27 mouse cellular contexts compared by ENCODE assay signal in genomic region chr3:104643113-104643512, GRCm38 (mm10). TPM values are rescaled to one million over a fixed set of nuclear protein-coding genes. Genes with fewer than 3 reads are reported as not detected.
DNase-seq lines count a peak whose midpoint lies in the region; ATAC-seq and TF ChIP-seq lines count a peak whose summit lies in the region.
"Had no signal": no experiment of that assay in that cellular context is flagged by ENCODE, and none has a peak within 500 bp of the region (broad histone marks: within the 10 kb centered on the region; RNA-seq: fewer than 3 reads in every experiment).

No protein-coding gene starts in this region.

- no peak for DNase-seq in heart, postnatal 10 days
- DNase-seq in A20 (ENCODE audit: low read depth, low spot score): peak; percentile 6
- DNase-seq in MEL (ENCODE audit: low read depth, low spot score): no peak
- DNase-seq in retina, postnatal 1 day: no peak
- no peak for DNase-seq in adrenal gland, adult 8-10 months
- DNase-seq: adrenal gland, postnatal 14 days; cerebellum, adult 11-12 months; cerebellum, adult 9-11 months; gastrocnemius, postnatal 25 days; kidney, adult 18-20 months; kidney, postnatal 36 days; lung, adult 2 months; lung, postnatal 10 days; midbrain, embryonic 14.5 days; right cerebral cortex, adult 18-20 months had no signal

- no peaks in the 10 kb centered on the region for H3K27me3 ChIP-seq in heart, embryonic 15.5 days
- no peaks in the 10 kb centered on the region for H3K27me3 ChIP-seq in MEL (ENCODE audit: control insufficient read depth in 1 of 2, insufficient read depth in 2 of 2, low read length in 2 of 2)
- H3K27me3 ChIP-seq in liver, embryonic 15.5 days: no peaks in the 10 kb centered on the region
- H3K27me3 ChIP-seq in forebrain, embryonic 13.5 days: no peaks in the 10 kb centered on the region
- H3K27me3 ChIP-seq: limb, embryonic 13.5 days; neural tube, embryonic 15.5 days; Patski had no signal

- no peak for TF ChIP-seq RAD21 in MEL (IDR thresholded peaks at IDR 0.05; ENCODE audit: low read depth, low read length)

- peaks cover 36% of the 10 kb centered on the region for H3K4me1 ChIP-seq in heart, embryonic 15.5 days (replicated peaks)
- peaks cover 15 to 16% of the 10 kb centered on the region in 2 experiments for H3K4me1 ChIP-seq in MEL (ENCODE audit: control insufficient read depth in 1 of 2, insufficient read depth in 2 of 2, low read length in 2 of 2)
- H3K4me1 ChIP-seq in liver, embryonic 15.5 days (replicated peaks): peaks cover 66% of the 10 kb centered on the region
- H3K4me1 ChIP-seq in forebrain, embryonic 13.5 days: peaks cover 17% of the 10 kb centered on the region

- intact Hi-C loops in heart, postnatal 10 days (cut with DNase I): loop anchor here (2.0 kb wide), 1 partner anchor 102 kb away; no protein-coding TSS in a partner anchor

- no peak overlapping the region for H3K4me3 ChIP-seq in heart, embryonic 15.5 days
- H3K4me3 ChIP-seq in MEL (ENCODE audit: control insufficient read depth in 1 of 2, insufficient read depth in 1 of 2, low read depth in 2 of 2, low read length in 2 of 2): no peak overlapping the region
- peak overlapping the region; percentile 29; the same call in 1 of the 2 replicates for H3K4me3 ChIP-seq in liver, embryonic 15.5 days (replicated peaks)
- H3K4me3 ChIP-seq in forebrain, embryonic 13.5 days: no peak overlapping the region
- H3K4me3 ChIP-seq: layer of hippocampus, adult 2 months; left cerebral cortex, adult 2 months; limb, embryonic 13.5 days; neural tube, embryonic 15.5 days had no signal

- H3K36me3 ChIP-seq in heart, embryonic 15.5 days: no peaks in the 10 kb centered on the region
- peaks cover 0 to 54% of the 10 kb centered on the region in 2 experiments; a peak in 3 of 4 replicates for H3K36me3 ChIP-seq in MEL (ENCODE audit: control insufficient read depth in 1 of 2, insufficient read depth in 2 of 2, low read length in 2 of 2)
- H3K36me3 ChIP-seq in liver, embryonic 15.5 days (replicated peaks): peaks cover 16% of the 10 kb centered on the region; the same call in 1 of the 2 replicates
- no peaks in the 10 kb centered on the region for H3K36me3 ChIP-seq in forebrain, embryonic 13.5 days (ENCODE audit: poor library complexity, severe bottlenecking)
- H3K36me3 ChIP-seq: limb, embryonic 13.5 days; neural tube, embryonic 15.5 days had no signal

- ATAC-seq in heart, embryonic 15.5 days (replicated peaks; ENCODE audit: insufficient number of reproducible peaks, insufficient read depth, low FRiP score, low read depth): no peak
- no peak for ATAC-seq in liver, embryonic 15.5 days (ENCODE audit: insufficient read depth)
- no peak for ATAC-seq in forebrain, embryonic 13.5 days

- no peaks in the 10 kb centered on the region for H3K9me3 ChIP-seq in heart, embryonic 15.5 days (replicated peaks)
- no peaks in the 10 kb centered on the region for H3K9me3 ChIP-seq in MEL (replicated peaks; ENCODE audit: insufficient read depth, low read length)
- no peaks in the 10 kb centered on the region for H3K9me3 ChIP-seq in liver, embryonic 15.5 days (replicated peaks)
- H3K9me3 ChIP-seq in forebrain, embryonic 13.5 days (replicated peaks): no peaks in the 10 kb centered on the region
- H3K9me3 ChIP-seq: limb, embryonic 13.5 days; neural tube, embryonic 15.5 days had no signal

- no peak overlapping the region for H3K9ac ChIP-seq in heart, embryonic 15.5 days
- no peak overlapping the region for H3K9ac ChIP-seq in MEL (ENCODE audit: control insufficient read depth, low read depth, low read length, poor library complexity, severe bottlenecking)
- H3K9ac ChIP-seq in liver, embryonic 15.5 days: no peak overlapping the region
- H3K9ac ChIP-seq in forebrain, embryonic 13.5 days: no peak overlapping the region
- H3K9ac ChIP-seq: hindbrain, embryonic 14.5 days; limb, embryonic 13.5 days; neural tube, embryonic 15.5 days had no signal

- TF ChIP-seq EP300 in MEL (IDR thresholded peaks at IDR 0.05; ENCODE audit: low read depth in 1 of 2, low read length in 2 of 2): no peak; a peak in 1 of 4 replicates

- TF ChIP-seq POLR2A in MEL (IDR thresholded peaks at IDR 0.05; ENCODE audit: control insufficient read depth in 1 of 2, insufficient read depth in 1 of 2, low read depth in 1 of 2, low read length in 2 of 2, poor library complexity in 1 of 2): no peak

- H3K4me2 ChIP-seq in heart, embryonic 15.5 days: no peak overlapping the region
- peak overlapping the region; percentile 43 for H3K4me2 ChIP-seq in liver, embryonic 15.5 days
- H3K4me2 ChIP-seq in forebrain, embryonic 13.5 days: no peak overlapping the region
- H3K4me2 ChIP-seq: heart, embryonic 11.5 days; hindbrain, embryonic 14.5 days; limb, embryonic 13.5 days; neural tube, embryonic 15.5 days had no signal

- H3K79me2 ChIP-seq in MEL (ENCODE audit: control insufficient read depth, insufficient read depth, low read length, poor library complexity): peaks cover 84% of the 10 kb centered on the region

- WGBS in heart, embryonic 15.5 days: 52% methylated on average over 4 of the region's 4 CpGs
- 55% methylated on average over 4 of the region's 4 CpGs for WGBS in liver, embryonic 15.5 days (ENCODE audit: insufficient replicate concordance)
- 90% methylated on average over 4 of the region's 4 CpGs for WGBS in forebrain, embryonic 13.5 days

- no peak for TF ChIP-seq CTCF in MEL (IDR thresholded peaks at IDR 0.05 in 2 of 3, conservative IDR thresholded peaks at IDR 0.05 in 1 of 3; ENCODE audit: control insufficient read depth in 1 of 3, insufficient read depth in 1 of 3, low read depth in 2 of 3, low read length in 3 of 3, poor library complexity in 1 of 3, severe bottlenecking in 1 of 3)

- H3K27ac ChIP-seq in heart, embryonic 15.5 days: peak overlapping the region; percentile 15; the same call in 1 of the 2 replicates
- H3K27ac ChIP-seq in MEL (ENCODE audit: control insufficient read depth, low read depth, low read length): no peak overlapping the region
- peak overlapping the region; percentile 74 for H3K27ac ChIP-seq in liver, embryonic 15.5 days (replicated peaks)
- H3K27ac ChIP-seq in forebrain, embryonic 13.5 days: no peak overlapping the region
- H3K27ac ChIP-seq: hindbrain, embryonic 14.5 days; left cerebral cortex, adult 2 months; limb, embryonic 13.5 days; macrophage; neural tube, embryonic 15.5 days; stomach, postnatal 0 days had no signal

TF ChIP-seq in MEL, 35 proteins besides CTCF, POLR2A, EP300 and RAD21:
- TF ChIP-seq CHD2 (IDR thresholded peaks at IDR 0.05; ENCODE audit: low read length): no peak
- peak; percentile 56 for TF ChIP-seq GATA1 (IDR thresholded peaks at IDR 0.05; ENCODE audit: low read depth, low read length)
- TF ChIP-seq USF1 (IDR thresholded peaks at IDR 0.05; ENCODE audit: low read depth, low read length): 0 out of 2 replicates have a peak, but pooled peaks have one; percentile 28
- TF ChIP-seq MAX (IDR thresholded peaks at IDR 0.05; ENCODE audit: low read length): peak; percentile 36; the same call in 1 of the 2 replicates
- no peak for TF ChIP-seq MEF2A (IDR thresholded peaks at IDR 0.05; ENCODE audit: extremely low read depth, insufficient replicate concordance, low read depth, low read length, poor library complexity, severe bottlenecking)
- TF ChIP-seq MXI1 (IDR thresholded peaks at IDR 0.05; ENCODE audit: low read depth, low read length): peak; percentile 75
- TF ChIP-seq MYC (IDR thresholded peaks at IDR 0.05; ENCODE audit: low read depth, low read length): 0 out of 2 replicates have a peak, but pooled peaks have one; percentile 27
- TF ChIP-seq KAT2A (conservative IDR thresholded peaks at IDR 0.05; ENCODE audit: low read depth, low read length): no peak
- TF ChIP-seq HCFC1 (IDR thresholded peaks at IDR 0.05; ENCODE audit: low read depth, low read length): no peak
- peak; percentile 73 for TF ChIP-seq ZNF384 (IDR thresholded peaks at IDR 0.05; ENCODE audit: low read depth, low read length)

RNA-seq across cellular contexts. Expression of gene Slc16a1, which starts 4.6 kb away (rescaled TPM):
- polyA plus RNA-seq in heart, embryonic 15.5 days (2015; fragmentation: Nextera tagmentation; extraction: Ambion mirVana): 70.7 and 70.8 TPM in 2 replicates
- total RNA-seq in heart, postnatal 10 days (2021): 100 to 1,000 TPM; 173 to 202 TPM
- 118 and 128 TPM in 2 replicates for total RNA-seq in MEL (2012; rRNA removed)
- 10 to 100 TPM; 43.7 to 96.1 TPM for polyA plus RNA-seq in MEL (2012; ENCODE audit: insufficient read depth in 1 of 2, insufficient read length in 2 of 2, low read depth in 1 of 2, low replicate concordance in 2 of 2, missing spikeins in 1 of 2)
- 86.3 and 95.2 TPM in 2 replicates for polyA plus RNA-seq in liver, embryonic 15.5 days (2015; fragmentation: Nextera tagmentation; extraction: Ambion mirVana)
- 10 to 100 TPM; 17.5 to 29.1 (median 23.5) TPM for total RNA-seq in adrenal gland, adult 8-10 months (2022)
- polyA plus RNA-seq in forebrain, embryonic 13.5 days (2015; fragmentation: Nextera tagmentation; extraction: Ambion mirVana): 18.4 and 19.7 TPM in 2 replicates

Comparison
In these comparisons a context has a peak if more than half of its experiments do, and no peak if none do; other contexts are left out.
1. H3K27ac ChIP-seq: peak in heart, embryonic 15.5 days (single experiment) and liver, embryonic 15.5 days (single experiment); none in MEL (single experiment) and forebrain, embryonic 13.5 days (single experiment).